Mouse (Mus musculus) granulocyte monocyte progenitor cell, adult 5-6 weeks (primary cell): ENCODE measurements around the gene Mdk. TPM values are rescaled to one million over a fixed set of nuclear protein-coding genes. Genes with fewer than 3 reads are reported as not detected.

Experiments
- total RNA-seq, 2 experiments: library from RNA; stranded (forward) in 1 of 2; stranded (reverse) in 1 of 2; fragments of 200-712, 200-1000 nt in 1 of 2; fragments of >200 nt in 1 of 2; fragmentation: Nextera tagmentation in 1 of 2; gene quantifications; 2 replicates each; pipeline ENCODE4 v1.2.3; 2014 to 2017

Gene Mdk
- total RNA-seq, 2 experiments from 2014 or later: 1.3 TPM; not detected in 1

Other genes starting within 250 kb of the Mdk start
- 25.6 and 31.5 TPM in 2 replicates for gene Atg13, start 221.7 kb downstream of the Mdk start, total RNA-seq (2014; fragmentation: Nextera tagmentation)
- 5.2 and 7.2 TPM in 2 replicates for gene Atg13, start 221.7 kb downstream of the Mdk start, total RNA-seq (2017)
- 9.2 and 12.2 TPM in 2 replicates for gene Harbi1, start 221.4 kb downstream of the Mdk start, total RNA-seq (2014; fragmentation: Nextera tagmentation)
- 10.0 and 18.2 TPM in 2 replicates for gene Harbi1, start 221.4 kb downstream of the Mdk start, total RNA-seq (2017)
- 27.0 and 28.1 TPM in 2 replicates for gene Ambra1, start 202.2 kb downstream of the Mdk start, total RNA-seq (2014; fragmentation: Nextera tagmentation)
- gene Ambra1, start 202.2 kb downstream of the Mdk start, total RNA-seq (2017): 13.3 and 24.6 TPM in 2 replicates
- not detected in 2 replicates for gene Chrm4, start 5.0 kb downstream of the Mdk start, total RNA-seq (2014; fragmentation: Nextera tagmentation)
- gene Chrm4, start 5.0 kb downstream of the Mdk start, total RNA-seq (2017): 0.26 TPM in 1 of 2 replicates, not detected in the other
- not detected in 2 replicates for gene Gm9821, start 13.4 kb upstream of the Mdk start, total RNA-seq (2014; fragmentation: Nextera tagmentation)
- gene Gm9821, start 13.4 kb upstream of the Mdk start, total RNA-seq (2017): 0.21 TPM in 1 of 2 replicates, not detected in the other
- gene Dgkz, start 43.6 kb upstream of the Mdk start, total RNA-seq (2014; fragmentation: Nextera tagmentation): 115 and 135 TPM in 2 replicates
- gene Dgkz, start 43.6 kb upstream of the Mdk start, total RNA-seq (2017): 75.7 and 89.4 TPM in 2 replicates
- gene Creb3l1, start 92.2 kb upstream of the Mdk start, total RNA-seq (2014; fragmentation: Nextera tagmentation): 1.1 and 2.2 TPM in 2 replicates
- gene Creb3l1, start 92.2 kb upstream of the Mdk start, total RNA-seq (2017): 0.69 TPM in 1 of 2 replicates, not detected in the other
- gene Phf21a, start 160.8 kb upstream of the Mdk start, total RNA-seq (2014; fragmentation: Nextera tagmentation): 28.5 and 69.2 TPM in 2 replicates
- 25.9 and 33.4 TPM in 2 replicates for gene Phf21a, start 160.8 kb upstream of the Mdk start, total RNA-seq (2017)